Mouse (Mus musculus) left cerebral cortex, adult 8-10 months (tissue): ENCODE results near the gene 1700008O03Rik. TPM values are rescaled to one million over a fixed set of nuclear protein-coding genes. Genes with fewer than 3 reads are reported as not detected.

ENCODE experiments used
- DNase-seq, 2 experiments: peaks; one replicate each; pipeline ENCODE4 v3.0.0; 2022; ENCODE audit warnings: low spot score in 2 of 2
- total RNA-seq, 4 experiments: library from RNA; stranded (reverse); gene quantifications; 2 replicates each; pipeline ENCODE4 v1.2.4; 2022

The 1700008O03Rik gene
- total RNA-seq, result 1 to 10 TPM; 1.5 to 2.8 (median 2.2) TPM

- DNase-seq, result no peak
These were observed at the start of gene 1700008O03Rik for GRCm38 (mm10) chr7:44385720-44386119. Gene 1700008O03Rik, minus strand, starts transcription at chr7:44385820.

- DNase-seq, result no peak
These were observed 48.5 kb upstream of the 1700008O03Rik start for GRCm38 (mm10) chr7:44434089-44434488.

- no peak for DNase-seq
These were observed 47.8 kb upstream of the 1700008O03Rik start for GRCm38 (mm10) chr7:44433371-44433770.

- no peak for DNase-seq
These were observed 46.9 kb upstream of the 1700008O03Rik start for GRCm38 (mm10) chr7:44432550-44432949.

GRCm38 (mm10) chr7:44429534-44430488 is 44.2 kb upstream of the 1700008O03Rik start:
- peak in 1 of 2 experiments; percentile 51 for DNase-seq

GRCm38 (mm10) chr7:44428968-44429521 is 43.4 kb upstream of the 1700008O03Rik start, which contains the start of gene Lrrc4b:
Gene Lrrc4b, plus strand, starts transcription at chr7:44429018.
- peak; percentile 50 to 80 for DNase-seq

GRCm38 (mm10) chr7:44428171-44428950 is 42.7 kb upstream of the 1700008O03Rik start:
- DNase-seq, result no peak

GRCm38 (mm10) chr7:44427666-44428065 is 42.0 kb upstream of the 1700008O03Rik start:
- no peak for DNase-seq

GRCm38 (mm10) chr7:44413307-44413706 is 27.7 kb upstream of the 1700008O03Rik start:
- DNase-seq, result no peak

DNA sequence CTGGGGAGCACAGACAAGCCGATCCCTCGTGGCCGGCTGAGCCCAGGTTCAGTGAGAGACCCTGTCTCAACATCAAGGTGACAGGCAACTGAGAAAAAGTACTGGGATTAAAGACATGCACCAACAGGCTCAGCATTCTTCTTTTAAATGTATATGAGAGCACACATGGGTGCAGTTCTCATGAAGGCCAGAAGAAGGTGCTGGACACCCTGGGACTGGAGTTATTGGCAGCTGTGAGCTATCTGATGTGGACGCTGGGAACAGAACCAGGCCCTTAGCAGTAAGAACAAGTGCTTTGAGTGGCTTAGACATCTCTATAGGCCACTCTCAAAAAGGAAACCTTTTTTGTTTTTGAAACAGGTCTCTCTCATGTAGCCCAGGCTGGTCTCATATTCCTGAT is 25.5 kb upstream of the 1700008O03Rik start:
- DNase-seq, result no peak

- DNase-seq, result no peak
These were observed 20.4 kb upstream of the 1700008O03Rik start for GRCm38 (mm10) chr7:44406015-44406355.

GRCm38 (mm10) chr7:44405346-44406014 is 19.9 kb upstream of the 1700008O03Rik start:
- peak; percentile 74 to 99 for DNase-seq

DNA sequence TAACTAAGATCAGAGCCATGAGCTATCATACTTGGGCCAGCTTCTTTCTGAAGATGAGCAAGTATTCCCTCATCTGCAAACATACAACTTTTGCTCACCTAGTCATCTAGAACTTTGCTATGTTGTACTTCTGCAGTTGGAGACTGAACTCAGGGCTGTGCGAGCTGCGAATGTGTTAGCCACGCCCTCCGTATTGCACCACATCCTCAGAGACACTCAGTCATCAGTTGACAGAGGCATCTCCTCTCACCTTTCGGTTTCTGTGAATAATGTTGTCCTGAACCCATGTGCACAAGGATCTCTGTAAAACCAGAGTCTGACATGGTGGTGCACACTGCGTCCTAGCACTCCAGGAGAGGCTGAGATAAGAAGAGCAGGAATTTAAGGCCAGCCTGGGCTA is 16.1 kb upstream of the 1700008O03Rik start:
- DNase-seq, result no peak

- DNase-seq, result peak in 1 of 2 experiments; percentile 59
These were observed 12.9 kb upstream of the 1700008O03Rik start for GRCm38 (mm10) chr7:44398570-44398969.

DNA sequence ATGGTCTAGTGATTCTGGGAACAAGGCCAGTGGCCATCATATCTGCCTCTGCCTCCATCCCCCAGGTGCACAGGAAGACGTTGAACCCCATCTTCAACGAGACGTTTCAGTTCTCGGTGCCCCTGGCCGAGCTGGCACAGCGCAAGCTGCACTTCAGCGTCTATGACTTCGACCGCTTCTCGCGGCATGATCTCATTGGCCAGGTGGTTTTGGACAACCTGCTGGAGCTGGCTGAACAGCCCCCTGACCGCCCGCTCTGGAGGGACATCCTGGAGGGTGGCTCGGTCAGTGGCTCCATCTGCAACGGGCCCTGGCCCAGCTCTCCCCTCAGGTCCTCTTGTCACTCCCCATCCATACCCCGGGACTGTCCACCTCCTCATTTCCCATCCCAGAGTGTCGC is 7.7 kb upstream of the 1700008O03Rik start:
- no peak for DNase-seq

DNA sequence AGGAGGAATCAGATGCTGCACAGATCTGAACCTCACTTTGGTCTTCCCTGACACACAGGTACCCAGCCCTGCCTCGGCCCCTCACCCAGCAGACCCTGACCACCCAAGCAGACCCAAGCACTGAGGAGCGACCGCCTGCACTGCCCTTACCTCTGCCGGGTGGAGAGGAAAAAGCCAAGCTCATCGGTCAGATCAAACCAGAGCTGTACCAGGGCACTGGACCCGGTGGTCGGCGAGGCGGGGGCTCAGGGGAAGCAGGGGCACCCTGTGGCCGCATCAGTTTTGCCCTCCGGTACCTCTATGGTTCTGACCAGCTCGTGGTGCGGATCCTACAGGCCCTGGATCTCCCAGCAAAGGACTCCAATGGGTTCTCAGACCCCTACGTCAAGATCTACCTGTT is 6.7 kb upstream of the 1700008O03Rik start:
- no peak for DNase-seq

- no peak for DNase-seq
These were observed 6.2 kb upstream of the 1700008O03Rik start for GRCm38 (mm10) chr7:44391831-44392230.

GRCm38 (mm10) chr7:44384716-44385059 is 932 bp downstream of the 1700008O03Rik start:
- DNase-seq, result no peak

- peak; percentile 74 to 86 for DNase-seq
These were observed 1.5 kb downstream of the 1700008O03Rik start, which contains the start of gene Syt3 for GRCm38 (mm10) chr7:44383980-44384715. Gene Syt3, plus strand, starts transcription at chr7:44384102.

DNA sequence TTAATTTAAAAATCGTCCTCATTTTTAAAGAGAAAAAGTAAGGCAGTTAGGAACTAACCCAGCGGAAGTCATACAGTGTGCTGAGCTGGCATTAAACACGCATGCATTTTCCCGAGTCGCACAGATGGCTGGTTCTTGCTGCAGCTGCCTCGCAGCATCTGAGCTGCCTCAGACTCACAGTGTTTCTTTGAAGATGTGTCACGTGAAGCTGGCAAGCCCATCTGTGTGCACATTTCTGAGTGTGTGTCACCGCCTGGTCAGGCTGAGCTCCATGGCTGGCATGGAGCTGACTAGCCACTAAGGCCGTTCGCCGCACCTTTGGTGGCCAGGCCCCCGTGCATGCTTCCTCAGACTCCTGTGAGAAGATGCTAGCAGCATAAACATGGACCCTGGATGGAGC is 3.1 kb downstream of the 1700008O03Rik start:
- DNase-seq, result peak in 1 of 2 experiments; percentile 88

- no peak for DNase-seq
These were observed 7.3 kb downstream of the 1700008O03Rik start for GRCm38 (mm10) chr7:44378290-44378689.
